Mouse (Mus musculus) c-Kit-positive CD71-positive TER-119-negative erythroid progenitor cells, embryonic 14.5 days (primary cell): Measurements from ENCODE around the gene Arhgef40.

ENCODE experiments used
- DNase-seq: peaks from one replicate; pipeline ENCODE4 v3.0.0-alpha.2; 2013; ENCODE audit warnings: low read depth

Arhgef40 gene

GRCm38 (mm10) chr14:51984247-51985231 lies at the start of gene Arhgef40:
Arhgef40 (plus strand) TSS chr14:51984719.
- no peak for DNase-seq

- DNase-seq, result no peak
Measured at GRCm38 (mm10) chr14:51939005-51939404, 45.5 kb upstream of the Arhgef40 start.

- DNase-seq, result no peak
Measured at GRCm38 (mm10) chr14:51940944-51941560, 43.5 kb upstream of the Arhgef40 start.

GRCm38 (mm10) chr14:51941577-51941976 lies 42.9 kb upstream of the Arhgef40 start:
- no peak for DNase-seq

GRCm38 (mm10) chr14:51942236-51942635 lies 42.3 kb upstream of the Arhgef40 start:
- no peak for DNase-seq

GRCm38 (mm10) chr14:51943336-51943735 lies 41.2 kb upstream of the Arhgef40 start:
- DNase-seq, result no peak

GRCm38 (mm10) chr14:51960316-51960715 lies 24.2 kb upstream of the Arhgef40 start:
- DNase-seq, result no peak

GRCm38 (mm10) chr14:51967400-51967799 lies 17.1 kb upstream of the Arhgef40 start:
- DNase-seq, result no peak

- no peak for DNase-seq
Measured at GRCm38 (mm10) chr14:51979252-51979651, 5.3 kb upstream of the Arhgef40 start.

GRCm38 (mm10) chr14:51983251-51983650 lies 1.3 kb upstream of the Arhgef40 start:
- no peak for DNase-seq

GRCm38 (mm10) chr14:51983855-51984246 lies 668 bp upstream of the Arhgef40 start:
- no peak for DNase-seq

GRCm38 (mm10) chr14:51985301-51986152 lies 1.0 kb downstream of the Arhgef40 start:
- DNase-seq, result no peak

- peak; percentile 82 for DNase-seq
Measured at GRCm38 (mm10) chr14:51986153-51986505, 1.6 kb downstream of the Arhgef40 start.

- peak; percentile 60 for DNase-seq
Measured at GRCm38 (mm10) chr14:51987177-51987576, 2.7 kb downstream of the Arhgef40 start.

GRCm38 (mm10) chr14:51988731-51989130 lies 4.2 kb downstream of the Arhgef40 start:
- no peak for DNase-seq

GRCm38 (mm10) chr14:51989461-51989970 lies 5.0 kb downstream of the Arhgef40 start:
- no peak for DNase-seq

- DNase-seq, result no peak
Measured at GRCm38 (mm10) chr14:51994453-51994852, 9.9 kb downstream of the Arhgef40 start.

GRCm38 (mm10) chr14:51995219-51995871 lies 10.8 kb downstream of the Arhgef40 start:
- no peak for DNase-seq

- no peak for DNase-seq
Measured at GRCm38 (mm10) chr14:51996231-51996841, 11.8 kb downstream of the Arhgef40 start.

- DNase-seq, result no peak
Measured at GRCm38 (mm10) chr14:51996866-51997265, 12.3 kb downstream of the Arhgef40 start.

GRCm38 (mm10) chr14:51997483-51997882 lies 13.0 kb downstream of the Arhgef40 start:
- no peak for DNase-seq
